Mouse (Mus musculus) cortical plate, adult 2 months (tissue): ENCODE data around the gene Wdr91.

Experiments
- CTCF ChIP-seq: fragments of 200-500 bp; IDR thresholded peaks from 2 replicates; pipeline ENCODE4 v1.5.1; 2011; ENCODE audit warnings: mild to moderate bottlenecking, control low read depth, low read length; ENCODE audit not compliant: insufficient read depth; ENCODE audit errors: extremely low read depth
- POLR2A ChIP-seq: fragments of 200-500 bp; IDR thresholded peaks from 2 replicates; pipeline ENCODE4 v1.6.1; 2011; ENCODE audit warnings: mild to moderate bottlenecking, low read length, control low read depth; ENCODE audit not compliant: insufficient read depth; ENCODE audit errors: extremely low read depth

DNA sequence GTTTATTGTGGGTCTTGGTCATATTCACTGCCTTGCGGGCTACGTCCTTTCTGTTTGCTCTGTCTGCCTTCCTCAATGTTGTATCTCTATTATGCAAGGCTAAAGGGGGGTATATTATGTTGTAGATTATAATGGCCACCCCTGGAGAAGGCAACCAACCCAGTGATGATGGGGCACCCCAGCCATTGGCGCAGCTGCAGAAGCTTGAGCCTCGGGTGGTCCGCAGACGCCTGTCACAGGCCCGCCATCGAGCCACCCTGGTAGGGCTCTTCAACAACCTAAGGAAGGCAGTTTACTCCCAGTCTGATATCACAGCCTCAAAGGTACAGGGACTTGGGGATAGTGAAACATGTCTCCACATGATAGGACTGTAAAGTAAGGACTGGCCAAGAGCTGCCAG lies 16.9 kb upstream of the Wdr91 start:
- TF ChIP-seq POLR2A (no peak), CTCF (no peak)
